Mouse (Mus musculus) telencephalon, adult 2 months (tissue): Measurements from ENCODE around the gene Bloc1s2.

Experiments used
- DNase-seq: peaks from one replicate; pipeline ENCODE4 v3.0.0-alpha.2; 2011; ENCODE audit warnings: low read depth, low spot score

Bloc1s2 gene

GRCm38 (mm10) chr19:44145702-44146567 lies at the start of gene Bloc1s2:
Gene Bloc1s2, minus strand, starts transcription at chr19:44146446.
- DNase-seq = peak; percentile 74

GRCm38 (mm10) chr19:44195138-44195537 lies 48.9 kb upstream of the Bloc1s2 start:
- DNase-seq = peak; percentile 33

- no peak for DNase-seq
These were observed 47.7 kb upstream of the Bloc1s2 start for GRCm38 (mm10) chr19:44193906-44194305.

GRCm38 (mm10) chr19:44192342-44192741 lies 46.1 kb upstream of the Bloc1s2 start, which contains the start of gene Pkd2l1:
Gene Pkd2l1, minus strand, starts transcription at chr19:44192442.
- DNase-seq = no peak

GRCm38 (mm10) chr19:44189056-44189455 lies 42.8 kb upstream of the Bloc1s2 start:
- no peak for DNase-seq

GRCm38 (mm10) chr19:44183968-44184367 lies 37.7 kb upstream of the Bloc1s2 start:
- no peak for DNase-seq

GRCm38 (mm10) chr19:44180502-44180901 lies 34.3 kb upstream of the Bloc1s2 start:
- no peak for DNase-seq

- no peak for DNase-seq
These were observed 30.5 kb upstream of the Bloc1s2 start for GRCm38 (mm10) chr19:44176741-44177140.

GRCm38 (mm10) chr19:44174835-44175234 lies 28.6 kb upstream of the Bloc1s2 start:
- DNase-seq = no peak

GRCm38 (mm10) chr19:44161515-44161914 lies 15.3 kb upstream of the Bloc1s2 start:
- peak; percentile 8 for DNase-seq

GRCm38 (mm10) chr19:44159386-44159785 lies 13.1 kb upstream of the Bloc1s2 start:
- DNase-seq = no peak

- DNase-seq = no peak
These were observed 10.8 kb upstream of the Bloc1s2 start for GRCm38 (mm10) chr19:44157005-44157404.

GRCm38 (mm10) chr19:44153781-44154180 lies 7.5 kb upstream of the Bloc1s2 start:
- no peak for DNase-seq

- DNase-seq = no peak
These were observed 2.7 kb upstream of the Bloc1s2 start for GRCm38 (mm10) chr19:44148991-44149390.

- DNase-seq = no peak
These were observed 2.1 kb upstream of the Bloc1s2 start for GRCm38 (mm10) chr19:44148345-44148744.

GRCm38 (mm10) chr19:44146951-44147350 lies 705 bp upstream of the Bloc1s2 start:
- no peak for DNase-seq

GRCm38 (mm10) chr19:44146568-44146879 lies 278 bp upstream of the Bloc1s2 start:
- no peak for DNase-seq

- DNase-seq = no peak
These were observed 1.9 kb downstream of the Bloc1s2 start for GRCm38 (mm10) chr19:44144366-44144765.

GRCm38 (mm10) chr19:44135960-44136485 lies 10.2 kb downstream of the Bloc1s2 start:
- DNase-seq = no peak

GRCm38 (mm10) chr19:44135072-44135959 lies 10.9 kb downstream of the Bloc1s2 start, which contains the start of gene Cwf19l1:
Gene Cwf19l1, minus strand, starts transcription at chr19:44135876.
- peak; percentile 91 for DNase-seq

GRCm38 (mm10) chr19:44132917-44133316 lies 13.3 kb downstream of the Bloc1s2 start:
- no peak for DNase-seq

GRCm38 (mm10) chr19:44128560-44128959 lies 17.7 kb downstream of the Bloc1s2 start:
- DNase-seq = no peak
